Comparison of ENCODE assay signal across 8 mouse cellular contexts in genomic region chr3:122420410-122420774, GRCm38 (mm10).
A peak's percentile ranks its signal among the peaks of the same experiment; 100 is the strongest.
DNase-seq lines count a peak whose midpoint lies in the region; ATAC-seq and TF ChIP-seq lines count a peak whose summit lies in the region.

No protein-coding gene starts in this region.

- H3K4me1 ChIP-seq in spleen, adult 2 months (ENCODE audit: control insufficient read depth, insufficient read depth, insufficient read length): peaks cover 14% of the 10 kb centered on the region; the same call in 1 of the 2 replicates
- no peaks in the 10 kb centered on the region for H3K4me1 ChIP-seq in cortical plate, adult 2 months (ENCODE audit: control insufficient read depth, insufficient read depth, low read length)
- no peaks in the 10 kb centered on the region; the same call in 1 of the 2 replicates for H3K4me1 ChIP-seq in liver, embryonic 16.5 days (ENCODE audit: control insufficient read depth, low read depth, low read length)
- H3K4me1 ChIP-seq in neural tube, embryonic 13.5 days (replicated peaks): peaks cover 26% of the 10 kb centered on the region

- no peak for TF ChIP-seq CTCF in spleen, adult 2 months (IDR thresholded peaks at IDR 0.05; ENCODE audit: extremely low read depth, insufficient read depth, insufficient read length, insufficient replicate concordance)
- no peak for TF ChIP-seq CTCF in cortical plate, adult 2 months (IDR thresholded peaks at IDR 0.05; ENCODE audit: extremely low read depth, insufficient read depth, low read length)

- H3K4me2 ChIP-seq in liver, embryonic 16.5 days (ENCODE audit: low read depth, low read length): peak overlapping the region; percentile 60
- peak overlapping the region; percentile 91 for H3K4me2 ChIP-seq in neural tube, embryonic 13.5 days

- peak overlapping the region; percentile 80 for H3K27ac ChIP-seq in spleen, adult 2 months (ENCODE audit: insufficient read depth, low read length)
- no peak overlapping the region for H3K27ac ChIP-seq in cortical plate, adult 2 months (ENCODE audit: insufficient read depth, low read length)
- H3K27ac ChIP-seq in liver, embryonic 16.5 days (ENCODE audit: low read length): 0 out of 2 replicates have a peak overlapping the region, but pooled peaks have one; percentile 14
- peak overlapping the region; percentile 71 for H3K27ac ChIP-seq in neural tube, embryonic 13.5 days (replicated peaks)

- ATAC-seq in liver, embryonic 16.5 days (ENCODE audit: low read depth): no peak
- ATAC-seq in neural tube, embryonic 13.5 days (ENCODE audit: low read depth): peak; percentile 64
- no peak for ATAC-seq in megakaryocyte-erythroid progenitor cell, adult 5-6 weeks (replicated peaks; ENCODE audit: low FRiP score, low TSS enrichment, poor library complexity, severe bottlenecking)

- WGBS in spleen, adult 2 months: 5% methylated on average over 15 of the region's 15 CpGs
- 0% methylated on average over 15 of the region's 15 CpGs for WGBS in liver, embryonic 16.5 days (ENCODE audit: insufficient replicate concordance)
- 0% methylated on average over 15 of the region's 15 CpGs for WGBS in neural tube, embryonic 13.5 days

- H3K27me3 ChIP-seq in spleen, adult 2 months (ENCODE audit: control insufficient read depth, insufficient read depth, low read length): 0 out of 2 replicates have a peak, but pooled peaks cover 3% of the 10 kb centered on the region
- H3K27me3 ChIP-seq in liver, embryonic 16.5 days (ENCODE audit: control insufficient read depth, insufficient read depth, low read depth, low read length): peaks cover 30% of the 10 kb centered on the region
- H3K27me3 ChIP-seq in neural tube, embryonic 13.5 days: peaks cover 19% of the 10 kb centered on the region

- H3K4me3 ChIP-seq in spleen, adult 2 months (ENCODE audit: extremely low read depth, insufficient read depth, insufficient read length): peak overlapping the region; percentile 77
- peak overlapping the region; percentile 40 for H3K4me3 ChIP-seq in cortical plate, adult 2 months (ENCODE audit: insufficient read depth, low read length)
- peak overlapping the region; percentile 65 for H3K4me3 ChIP-seq in liver, embryonic 16.5 days (ENCODE audit: low read depth, low read length)
- H3K4me3 ChIP-seq in neural tube, embryonic 13.5 days: peak overlapping the region; percentile 64

- TF ChIP-seq POLR2A in spleen, adult 2 months (IDR thresholded peaks at IDR 0.05; ENCODE audit: low read depth, low read length): no peak
- 0 out of 2 replicates have a peak, but pooled peaks have one; percentile 10 for TF ChIP-seq POLR2A in cortical plate, adult 2 months (IDR thresholded peaks at IDR 0.05; ENCODE audit: extremely low read depth, insufficient read depth, low read length)

- peaks cover 2% of the 10 kb centered on the region; the same call in 1 of the 2 replicates for H3K36me3 ChIP-seq in spleen, adult 2 months (ENCODE audit: control insufficient read depth, insufficient read depth, low read length)
- no peaks in the 10 kb centered on the region for H3K36me3 ChIP-seq in liver, embryonic 16.5 days (ENCODE audit: control insufficient read depth, insufficient read depth)
- H3K36me3 ChIP-seq in neural tube, embryonic 13.5 days: no peaks in the 10 kb centered on the region

- peak overlapping the region; percentile 60 for H3K9ac ChIP-seq in liver, embryonic 16.5 days (ENCODE audit: low read depth, low read length)
- peak overlapping the region; percentile 76 for H3K9ac ChIP-seq in neural tube, embryonic 13.5 days

- DNase-seq in spleen, adult 2 months (ENCODE audit: low read depth in 1 of 2, low spot score in 2 of 2): no peak
- DNase-seq in spleen, postnatal 4 days (ENCODE audit: low spot score in 2 of 2): no peak
- peak; percentile 43 to 54 for DNase-seq in heart, adult 18-20 months
- DNase-seq in kidney, adult 18-20 months: peak; percentile 43

- H3K9me3 ChIP-seq in liver, embryonic 16.5 days (replicated peaks; ENCODE audit: control insufficient read depth, low read length): no peaks in the 10 kb centered on the region
- H3K9me3 ChIP-seq in neural tube, embryonic 13.5 days: no peaks in the 10 kb centered on the region

Comparison
In these comparisons a context has a peak if more than half of its experiments do, and no peak if none do; other contexts are left out.
1. DNase-seq: peak in heart, adult 18-20 months (2 of 2) and kidney, adult 18-20 months (single experiment); none in spleen, adult 2 months (0 of 2) and spleen, postnatal 4 days (0 of 2).
2. Peak in every context shown above with its lines, with median percentiles within 50 percentile points of each other: H3K4me3 ChIP-seq.